Mouse (Mus musculus): ENCODE measurements around the gene Pcp4. TPM values are rescaled to one million over a fixed set of nuclear protein-coding genes. Genes with fewer than 3 reads are reported as not detected.

The Pcp4 gene
- polyA plus RNA-seq, 1 experiment from 2014 or later: 0.33 TPM

DNA sequence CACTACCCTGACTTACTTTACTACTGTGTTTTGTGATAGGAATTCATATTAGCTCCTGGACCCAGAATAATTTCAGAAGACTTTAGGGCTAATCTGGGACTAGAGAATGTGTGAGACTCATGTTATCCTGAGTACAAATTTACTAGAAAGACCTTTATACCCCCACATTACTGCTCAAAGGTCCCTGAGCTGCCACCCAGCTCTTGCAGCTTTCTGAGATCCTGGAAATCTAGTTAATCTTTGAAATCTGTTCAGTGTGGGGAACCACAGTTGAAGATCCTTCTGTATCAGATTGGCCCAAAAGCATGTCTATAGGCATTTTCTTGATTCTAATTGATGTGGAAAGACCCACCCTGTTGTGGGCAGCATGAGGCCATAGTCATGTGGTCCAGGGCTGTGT is 69.0 kb downstream of the Pcp4 start:
- ATAC-seq: no peak
- Histone ChIP-seq H3K36me3 (no peaks in the 10 kb centered on the region), H3K9ac (no peak overlapping the region), H3K27me3 (replicated peaks) (peaks cover 62% of the 10 kb centered on the region), H3K4me1 (peaks cover 7% of the 10 kb centered on the region), H3K9me3 (replicated peaks) (no peaks in the 10 kb centered on the region), H3K4me3 (no peak overlapping the region), H3K4me2 (no peak overlapping the region), H3K27ac (no peak overlapping the region)

- no peak overlapping the region for H3K4me2 ChIP-seq
- H3K4me1 ChIP-seq: peaks cover under 1% of the 10 kb centered on the region; the same call in 1 of the 2 replicates
- no peak for ATAC-seq
- no peaks in the 10 kb centered on the region for H3K9me3 ChIP-seq (replicated peaks)
- no peak overlapping the region for H3K27ac ChIP-seq
- H3K27me3 ChIP-seq (replicated peaks): peaks cover 36% of the 10 kb centered on the region
- H3K9ac ChIP-seq: no peak overlapping the region
- WGBS (ENCODE audit: insufficient replicate concordance): 67% methylated on average over 4 of the region's 4 CpGs
- H3K36me3 ChIP-seq: no peaks in the 10 kb centered on the region
- H3K4me3 ChIP-seq: no peak overlapping the region
Observed at GRCm38 (mm10) chr16:96539091-96539490, 71.7 kb downstream of the Pcp4 start.

- WGBS (ENCODE audit: insufficient replicate concordance): 52% methylated on average over 2 of the region's 2 CpGs
Observed at GRCm38 (mm10) chr16:96541056-96541455, 73.7 kb downstream of the Pcp4 start.

DNA sequence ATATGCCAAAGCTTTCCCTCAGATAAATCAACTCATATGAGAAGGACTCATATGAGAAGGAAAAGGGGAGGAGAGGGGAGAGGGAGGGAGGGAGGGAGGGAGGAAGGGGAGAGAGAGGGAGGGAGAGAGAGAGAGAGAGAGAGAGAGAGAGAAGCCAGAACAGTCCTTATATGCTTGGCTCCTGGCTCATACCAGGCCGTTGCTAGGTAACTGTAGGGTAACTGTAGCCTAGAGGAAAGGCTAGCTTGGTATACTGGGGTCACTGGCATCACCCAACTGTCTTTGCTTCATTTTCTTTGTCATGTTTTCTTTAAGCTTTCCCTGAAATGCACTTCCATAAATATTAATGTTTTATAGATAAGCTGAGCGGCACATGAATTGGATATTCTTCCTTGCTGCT is 85.3 kb downstream of the Pcp4 start:
- 75% methylated on average over 2 of the region's 2 CpGs for WGBS (ENCODE audit: insufficient replicate concordance)
- no peak overlapping the region for H3K4me3 ChIP-seq
- no peaks in the 10 kb centered on the region for H3K9me3 ChIP-seq (replicated peaks)
- H3K36me3 ChIP-seq: no peaks in the 10 kb centered on the region
- ATAC-seq: no peak
- no peaks in the 10 kb centered on the region for H3K4me1 ChIP-seq
- H3K4me2 ChIP-seq: no peak overlapping the region
- H3K27me3 ChIP-seq (replicated peaks): no peaks in the 10 kb centered on the region
- no peak overlapping the region for H3K27ac ChIP-seq
- H3K9ac ChIP-seq: no peak overlapping the region

More at GRCm38 (mm10) chr16:96541056-96541455, 73.7 kb downstream of the Pcp4 start:
- Histone ChIP-seq H3K4me2 (no peak overlapping the region), H3K9ac (no peak overlapping the region), H3K9me3 (replicated peaks) (no peaks in the 10 kb centered on the region), H3K36me3 (no peaks in the 10 kb centered on the region), H3K4me3 (no peak overlapping the region), H3K27me3 (replicated peaks) (peaks cover 17% of the 10 kb centered on the region; the same call in 1 of the 2 replicates), H3K4me1 (no peaks in the 10 kb centered on the region), H3K27ac (no peak overlapping the region)
- ATAC-seq: no peak

GRCm38 (mm10) chr16:96555412-96555811 is 88.0 kb downstream of the Pcp4 start:
- Histone ChIP-seq H3K4me3 (no peak overlapping the region), H3K4me1 (no peaks in the 10 kb centered on the region), H3K9me3 (replicated peaks) (no peaks in the 10 kb centered on the region), H3K4me2 (no peak overlapping the region), H3K9ac (no peak overlapping the region), H3K36me3 (no peaks in the 10 kb centered on the region), H3K27me3 (replicated peaks) (no peaks in the 10 kb centered on the region), H3K27ac (no peak overlapping the region)
- ATAC-seq: no peak
- WGBS (ENCODE audit: insufficient replicate concordance): 45% methylated on average over 4 of the region's 4 CpGs

DNA sequence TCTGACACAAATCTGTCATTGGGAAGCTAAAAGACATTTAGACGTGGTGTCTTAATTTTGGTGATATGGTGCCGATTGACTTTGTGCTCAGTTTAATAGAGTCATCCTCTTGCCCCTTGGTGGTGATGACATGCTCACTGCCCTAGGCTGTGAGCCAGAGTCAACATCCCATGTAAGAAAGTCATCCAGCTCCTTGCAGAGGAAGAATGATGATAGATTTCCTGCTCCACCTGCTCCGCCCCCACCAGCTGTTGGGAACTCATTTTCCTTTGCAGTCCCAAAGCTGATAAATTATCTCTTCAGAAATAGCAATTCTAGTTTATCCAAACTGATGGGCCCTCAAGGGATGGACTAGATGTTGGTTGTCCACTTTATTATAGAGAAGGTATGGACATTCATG is 89.2 kb downstream of the Pcp4 start:
- H3K9me3 ChIP-seq (replicated peaks): no peaks in the 10 kb centered on the region
- no peak overlapping the region for H3K4me2 ChIP-seq
- WGBS (ENCODE audit: insufficient replicate concordance): 63% methylated on average over 3 of the region's 3 CpGs
- no peak for ATAC-seq
- no peaks in the 10 kb centered on the region for H3K27me3 ChIP-seq (replicated peaks)
- H3K4me1 ChIP-seq: no peaks in the 10 kb centered on the region
- H3K27ac ChIP-seq: no peak overlapping the region
- no peak overlapping the region for H3K4me3 ChIP-seq
- H3K36me3 ChIP-seq: no peaks in the 10 kb centered on the region
- no peak overlapping the region for H3K9ac ChIP-seq

DNA sequence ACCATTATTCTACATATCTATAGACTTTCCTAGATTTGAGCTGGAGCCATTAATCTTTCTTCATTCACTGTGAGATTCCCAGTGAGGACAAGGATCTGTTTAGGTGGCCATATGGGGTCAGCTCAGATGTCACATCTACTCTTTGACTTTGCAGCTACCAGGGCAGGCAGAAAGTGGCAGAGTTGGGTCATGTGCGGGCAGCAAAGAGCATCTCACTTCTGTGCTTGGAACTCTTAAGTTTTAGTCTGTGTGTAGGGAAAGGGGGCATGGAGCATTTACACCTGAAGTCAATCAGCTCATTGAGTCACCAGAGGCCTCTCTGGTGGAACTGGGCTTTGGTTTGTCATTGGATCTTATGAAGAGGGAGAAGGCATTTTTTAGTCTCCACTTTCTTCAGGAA is 90.9 kb downstream of the Pcp4 start:
- no peaks in the 10 kb centered on the region for H3K9me3 ChIP-seq (replicated peaks)
- H3K9ac ChIP-seq: no peak overlapping the region
- no peak overlapping the region for H3K4me2 ChIP-seq
- H3K27me3 ChIP-seq (replicated peaks): no peaks in the 10 kb centered on the region
- no peak overlapping the region for H3K27ac ChIP-seq
- no peak for ATAC-seq
- no peak overlapping the region for H3K4me3 ChIP-seq
- WGBS (ENCODE audit: insufficient replicate concordance): 67% methylated on average over 1 of the region's 1 CpGs
- no peaks in the 10 kb centered on the region for H3K4me1 ChIP-seq
- no peaks in the 10 kb centered on the region for H3K36me3 ChIP-seq

DNA sequence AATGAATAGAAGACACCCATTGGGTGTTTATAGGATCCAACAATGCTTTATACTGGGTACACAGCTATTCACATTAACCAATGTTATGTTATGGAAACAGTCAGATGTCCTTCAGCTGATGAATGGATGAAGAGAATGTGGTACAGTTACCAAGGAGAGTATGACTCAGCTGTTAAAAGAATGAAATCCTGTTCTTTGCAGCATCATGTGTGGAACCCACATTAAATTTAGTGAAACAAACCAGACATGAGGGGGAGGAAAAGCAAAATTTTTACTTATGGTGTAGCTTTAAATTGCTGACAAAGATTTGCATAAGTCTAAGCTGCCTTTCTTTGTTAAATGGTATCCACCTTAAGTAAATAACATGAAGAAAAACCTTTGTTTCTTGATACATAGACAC is 92.4 kb downstream of the Pcp4 start:
- Histone ChIP-seq H3K27me3 (replicated peaks) (no peaks in the 10 kb centered on the region), H3K4me2 (no peak overlapping the region), H3K36me3 (no peaks in the 10 kb centered on the region), H3K9me3 (replicated peaks) (no peaks in the 10 kb centered on the region), H3K4me1 (no peaks in the 10 kb centered on the region), H3K27ac (no peak overlapping the region), H3K9ac (no peak overlapping the region), H3K4me3 (no peak overlapping the region)
- ATAC-seq: no peak

GRCm38 (mm10) chr16:96563350-96564257 is 96.2 kb downstream of the Pcp4 start:
- H3K4me1 ChIP-seq: no peaks in the 10 kb centered on the region
- no peak for ATAC-seq
- no peaks in the 10 kb centered on the region for H3K9me3 ChIP-seq (replicated peaks)
- H3K4me3 ChIP-seq: no peak overlapping the region
- no peak overlapping the region for H3K9ac ChIP-seq
- H3K36me3 ChIP-seq: no peaks in the 10 kb centered on the region
- no peaks in the 10 kb centered on the region for H3K27me3 ChIP-seq (replicated peaks)
- WGBS (ENCODE audit: insufficient replicate concordance): 69% methylated on average over 8 of the region's 8 CpGs
- no peak overlapping the region for H3K27ac ChIP-seq
- no peak overlapping the region for H3K4me2 ChIP-seq

DNA sequence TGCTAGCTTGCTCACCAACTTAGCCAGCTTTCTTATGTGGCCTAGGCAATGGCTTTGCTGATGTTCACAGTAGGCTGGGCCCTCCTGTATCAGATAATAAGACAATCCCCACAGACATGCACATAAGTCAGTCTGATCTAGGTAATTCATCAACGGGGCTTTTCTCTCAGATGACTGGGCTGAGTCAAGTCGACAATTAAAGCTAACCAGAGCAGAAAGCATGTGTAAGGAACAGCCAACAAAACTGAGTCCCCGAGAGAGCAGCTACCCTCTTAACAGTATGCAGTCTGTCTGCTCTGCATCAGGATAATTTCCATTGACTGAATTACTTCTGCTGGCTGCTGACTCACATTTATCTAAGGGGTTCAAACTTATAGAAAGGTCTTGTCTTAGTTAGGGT is 100.0 kb downstream of the Pcp4 start:
- Histone ChIP-seq H3K27me3 (replicated peaks) (no peaks in the 10 kb centered on the region), H3K9me3 (replicated peaks) (no peaks in the 10 kb centered on the region), H3K36me3 (no peaks in the 10 kb centered on the region), H3K27ac (no peak overlapping the region), H3K4me2 (no peak overlapping the region), H3K9ac (no peak overlapping the region), H3K4me1 (no peaks in the 10 kb centered on the region), H3K4me3 (no peak overlapping the region)
- WGBS (ENCODE audit: insufficient replicate concordance): 48% methylated on average over 3 of the region's 3 CpGs
- ATAC-seq: no peak

Other genes with a start within 250 kb of the Pcp4 start
- 0.08 and 0.53 TPM in 2 replicates for gene B3galt5, start 231.8 kb upstream of the Pcp4 start, polyA plus RNA-seq (2016; fragmentation: Nextera tagmentation; extraction: Ambion mirVana)
- gene Itgb2l, start 24.0 kb upstream of the Pcp4 start, polyA plus RNA-seq (2016; fragmentation: Nextera tagmentation; extraction: Ambion mirVana): 0.57 and 0.69 TPM in 2 replicates

Measured in liver, embryonic 12.5 days (tissue).